Mouse (Mus musculus): Measurements from ENCODE around the gene Prpf40b. TPM values are rescaled to one million over a fixed set of nuclear protein-coding genes. Genes with fewer than 3 reads are reported as not detected.

The Prpf40b gene
- total RNA-seq, 4 experiments from 2014 or later, result 46.5 to 76.6 (median 51.2) TPM

GRCm38 (mm10) chr15:99332921-99333675 is 38.2 kb downstream of the Prpf40b start:
- peak; percentile 64 for DNase-seq

- DNase-seq, result no peak
Measured at GRCm38 (mm10) chr15:99333676-99334065, 38.8 kb downstream of the Prpf40b start.

GRCm38 (mm10) chr15:99334500-99334899 is 39.6 kb downstream of the Prpf40b start:
- no peak for DNase-seq

GRCm38 (mm10) chr15:99335801-99336320 is 41.0 kb downstream of the Prpf40b start:
- DNase-seq, result no peak

- no peak for DNase-seq
Measured at GRCm38 (mm10) chr15:99338916-99339315, 44.0 kb downstream of the Prpf40b start.

- no peak for DNase-seq
Measured at GRCm38 (mm10) chr15:99339669-99340068, 44.8 kb downstream of the Prpf40b start.

- DNase-seq, result no peak
Measured at GRCm38 (mm10) chr15:99341102-99341501, 46.2 kb downstream of the Prpf40b start.

GRCm38 (mm10) chr15:99342194-99342981 is 47.5 kb downstream of the Prpf40b start:
- no peak for DNase-seq

- DNase-seq, result no peak
Measured at GRCm38 (mm10) chr15:99343414-99344147, 48.7 kb downstream of the Prpf40b start.

GRCm38 (mm10) chr15:99344148-99344870 is 49.4 kb downstream of the Prpf40b start:
- DNase-seq, result no peak

- no peak for DNase-seq
Measured at GRCm38 (mm10) chr15:99344961-99345360, 50.1 kb downstream of the Prpf40b start.

- no peak for DNase-seq
Measured at GRCm38 (mm10) chr15:99351610-99352009, 56.7 kb downstream of the Prpf40b start.

GRCm38 (mm10) chr15:99352306-99352705 is 57.4 kb downstream of the Prpf40b start:
- DNase-seq, result no peak

GRCm38 (mm10) chr15:99355660-99356059 is 60.8 kb downstream of the Prpf40b start:
- DNase-seq, result no peak

GRCm38 (mm10) chr15:99356462-99356861 is 61.6 kb downstream of the Prpf40b start:
- no peak for DNase-seq

GRCm38 (mm10) chr15:99358952-99359351 is 64.1 kb downstream of the Prpf40b start:
- no peak for DNase-seq

GRCm38 (mm10) chr15:99364022-99364530 is 69.2 kb downstream of the Prpf40b start:
- DNase-seq, result no peak

GRCm38 (mm10) chr15:99364921-99365320 is 70.0 kb downstream of the Prpf40b start:
- DNase-seq, result no peak
